Mouse (Mus musculus) liver, postnatal 0 days (tissue): Measurements from ENCODE around the gene P4hb. TPM values are rescaled to one million over a fixed set of nuclear protein-coding genes. Genes with fewer than 3 reads are reported as not detected.

ENCODE experiments used
- ATAC-seq: fragments of 200-750 bp; cut with Nextera tagmentation; 2 replicates; pipeline ENCODE4 v1.8.0; 2017; ENCODE audit warnings: mild to moderate bottlenecking, moderate library complexity
- DNase-seq: peaks from one replicate; pipeline ENCODE4 v3.0.0-alpha.2; 2016
- H3K27ac ChIP-seq: fragments of 300-500 bp; sonication (generic); 2 replicates; pipeline ENCODE4 v1.5.1; 2014; ENCODE audit warnings: antibody characterized with exemption, moderate library complexity, mild to moderate bottlenecking, low read depth
- H3K27me3 ChIP-seq: fragments of 300-500 bp; sonication (generic); 2 replicates; pipeline ENCODE4 v1.6.1; 2014; ENCODE audit warnings: low read length, control low read depth, mixed read lengths; ENCODE audit not compliant: insufficient read depth
- H3K36me3 ChIP-seq: fragments of 300-500 bp; sonication (generic); replicated peaks from 2 replicates; pipeline ENCODE4 v1.6.1; 2014; ENCODE audit warnings: mild to moderate bottlenecking, control low read depth, low read length, moderate library complexity, mixed read lengths; ENCODE audit not compliant: insufficient read depth
- H3K4me1 ChIP-seq: fragments of 300-500 bp; sonication (generic); 2 replicates; pipeline ENCODE4 v1.6.1; 2014; ENCODE audit warnings: antibody characterized with exemption, mild to moderate bottlenecking, control low read depth; ENCODE audit not compliant: insufficient read depth
- H3K4me2 ChIP-seq: fragments of 300-500 bp; sonication (generic); 2 replicates; pipeline ENCODE4 v1.6.1; 2014; ENCODE audit warnings: low read depth, mild to moderate bottlenecking, low read length, moderate library complexity, mixed read lengths
- H3K4me3 ChIP-seq: fragments of 300-500 bp; sonication (generic); 2 replicates; pipeline ENCODE4 v1.5.1; 2014; ENCODE audit warnings: low read depth, low read length
- H3K9ac ChIP-seq: fragments of 300-500 bp; sonication (generic); replicated peaks from 2 replicates; pipeline ENCODE4 v1.6.1; 2014; ENCODE audit warnings: mild to moderate bottlenecking, moderate library complexity
- H3K9me3 ChIP-seq: fragments of 300-500 bp; sonication (generic); 2 replicates; pipeline ENCODE4 v1.6.1; 2016; ENCODE audit warnings: mild to moderate bottlenecking, control low read depth, low read length, mixed read lengths
- CTCF ChIP-seq: sonication (generic); IDR thresholded peaks from 2 replicates; pipeline ENCODE4 v1.5.1; 2016; ENCODE audit warnings: antibody characterized with exemption, low read depth
- EP300 ChIP-seq: IDR thresholded peaks from 2 replicates; pipeline ENCODE4 v1.6.1; 2016; ENCODE audit warnings: antibody characterized with exemption, low read depth, mild to moderate bottlenecking
- WGBS: fragments of 180-500 bp; shearing (Covaris S2); extraction: QIAGEN DNeasy Blood & Tissue Kit; methylation state at CpG from one replicate; pipeline ENCODE4 v1.1.7; 2014; ENCODE audit not compliant: insufficient replicate concordance; 5-methylcytosine and 5-hydroxymethylcytosine counted together
- polyA plus RNA-seq: library from polyadenylated mRNA; unstranded; fragments of >200 nt; fragmentation: Nextera tagmentation; extraction: Ambion mirVana; gene quantifications from 2 replicates; pipeline ENCODE4 v1.2.1, GENCODE M21; 2015

Gene P4hb
- polyA plus RNA-seq, 1 experiment from 2014 or later, result 697 TPM

GRCm38 (mm10) chr11:120575940-120576339 is 2.9 kb upstream of the P4hb start:
- Histone ChIP-seq H3K9me3 (no peaks in the 10 kb centered on the region), H3K9ac (no peak overlapping the region; the same call in 1 of the 2 replicates), H3K4me2 (no peak overlapping the region), H3K27me3 (no peaks in the 10 kb centered on the region), H3K36me3 (peaks cover 28% of the 10 kb centered on the region), H3K4me3 (no peak overlapping the region), H3K27ac (peak overlapping the region; percentile 97), H3K4me1 (peaks cover 50% of the 10 kb centered on the region)
- no peak for DNase-seq
- TF ChIP-seq EP300, result no peak
- no peak for TF ChIP-seq CTCF
- no peak for ATAC-seq

- Histone ChIP-seq H3K27ac (peak overlapping the region; percentile 98; the same call in 1 of the 2 replicates), H3K36me3 (peaks cover 31% of the 10 kb centered on the region), H3K27me3 (no peaks in the 10 kb centered on the region), H3K9me3 (no peaks in the 10 kb centered on the region), H3K4me1 (peaks cover 44% of the 10 kb centered on the region), H3K9ac (no peak overlapping the region), H3K4me3 (no peak overlapping the region), H3K4me2 (peak overlapping the region; percentile 90; the same call in 1 of the 2 replicates)
- ATAC-seq, result no peak
- WGBS, result 72% methylated on average over 2 of the region's 2 CpGs
- DNase-seq, result no peak
- TF ChIP-seq CTCF, result no peak
- no peak for TF ChIP-seq EP300
Measured at GRCm38 (mm10) chr11:120575046-120575445, 2.0 kb upstream of the P4hb start.

GRCm38 (mm10) chr11:120574278-120574600 is 1.2 kb upstream of the P4hb start:
- ATAC-seq (no peak), DNase-seq (no peak)
- H3K9ac ChIP-seq, result peak overlapping the region; percentile 87
- peak overlapping the region; percentile 98 for H3K27ac ChIP-seq
- H3K4me2 ChIP-seq, result peak overlapping the region; percentile 90
- no peaks in the 10 kb centered on the region for H3K27me3 ChIP-seq
- TF ChIP-seq EP300, result no peak
- no peak for TF ChIP-seq CTCF
- 29% methylated on average over 5 of the region's 5 CpGs for WGBS
- H3K36me3 ChIP-seq, result peaks cover 30% of the 10 kb centered on the region
- H3K4me3 ChIP-seq, result peak overlapping the region; percentile 93
- peaks cover 36% of the 10 kb centered on the region for H3K4me1 ChIP-seq
- H3K9me3 ChIP-seq, result no peaks in the 10 kb centered on the region

GRCm38 (mm10) chr11:120573585-120574277 is 678 bp upstream of the P4hb start:
- H3K9me3 ChIP-seq, result no peaks in the 10 kb centered on the region
- H3K4me1 ChIP-seq, result peaks cover 31% of the 10 kb centered on the region
- no peaks in the 10 kb centered on the region for H3K27me3 ChIP-seq
- peak overlapping the region; percentile 87 for H3K9ac ChIP-seq
- peak overlapping the region; percentile 93 for H3K4me3 ChIP-seq
- ATAC-seq (0 out of 2 replicates have a peak, but pooled peaks have one; percentile 0), DNase-seq (peak; percentile 44)
- no peak for TF ChIP-seq EP300
- TF ChIP-seq CTCF, result no peak
- under 1% methylated on average over 23 of the region's 23 CpGs for whole genome bisulfite sequencing
- peaks cover 27% of the 10 kb centered on the region for H3K36me3 ChIP-seq
- peak overlapping the region; percentile 98 for H3K27ac ChIP-seq
- peak overlapping the region; percentile 90 for H3K4me2 ChIP-seq

GRCm38 (mm10) chr11:120572417-120572751 is 669 bp downstream of the P4hb start:
- Histone ChIP-seq H3K36me3 (peaks cover 29% of the 10 kb centered on the region), H3K9me3 (no peaks in the 10 kb centered on the region), H3K4me2 (peak overlapping the region; percentile 90), H3K4me1 (peaks cover 26% of the 10 kb centered on the region), H3K27ac (peak overlapping the region; percentile 86), H3K27me3 (no peaks in the 10 kb centered on the region), H3K4me3 (peak overlapping the region; percentile 93), H3K9ac (peak overlapping the region; percentile 93)
- no peak for DNase-seq
- WGBS, result under 1% methylated on average over 19 of the region's 24 CpGs
- peak; percentile 2; the same call in 1 of the 2 replicates for ATAC-seq
- TF ChIP-seq EP300 (no peak), CTCF (no peak)

GRCm38 (mm10) chr11:120571754-120572416 is 1.2 kb downstream of the P4hb start:
- Histone ChIP-seq H3K36me3 (peaks cover 34% of the 10 kb centered on the region), H3K9me3 (no peaks in the 10 kb centered on the region)
- WGBS, result 6% methylated on average over 11 of the region's 11 CpGs

More at GRCm38 (mm10) chr11:120571754-120572416, 1.2 kb downstream of the P4hb start:
- Histone ChIP-seq H3K4me1 (peaks cover 26% of the 10 kb centered on the region), H3K4me2 (peak overlapping the region; percentile 90), H3K27ac (peak overlapping the region; percentile 86), H3K9ac (peak overlapping the region; percentile 93), H3K27me3 (no peaks in the 10 kb centered on the region), H3K4me3 (peak overlapping the region; percentile 93)
- ATAC-seq (no peak), DNase-seq (no peak)
- no peak for TF ChIP-seq CTCF
- no peak for TF ChIP-seq EP300
